Mouse (Mus musculus) lung, postnatal 25 days (tissue): ENCODE results near the gene Rps18.
"Not testable (repeated sequence)": the region's sequence is repeated elsewhere in the genome, so short reads cannot be mapped to it uniquely, and the experiment has no call there.

Experiments
- DNase-seq: peaks from one replicate; pipeline ENCODE4 v3.0.0; 2022; ENCODE audit warnings: low spot score

Gene Rps18

GRCm38 (mm10) chr17:33904835-33905234 is 51.0 kb downstream of the Rps18 start, which contains the start of gene Platr17:
Gene Platr17 (plus strand): TSS chr17:33905135.
- not testable (repeated sequence) for DNase-seq

GRCm38 (mm10) chr17:33903911-33904651 is 51.7 kb downstream of the Rps18 start:
- not testable (repeated sequence) for DNase-seq

GRCm38 (mm10) chr17:33902491-33902890 is 53.3 kb downstream of the Rps18 start:
- no peak for DNase-seq

- no peak for DNase-seq
Measured at GRCm38 (mm10) chr17:33902079-33902478, 53.7 kb downstream of the Rps18 start.
